Mouse (Mus musculus): Measurements from ENCODE around the gene Szt2.

- TF ChIP-seq EP300 (IDR thresholded peaks at IDR 0.05; ENCODE audit: insufficient read depth, low read depth, low read length) (no peak), CTCF (IDR thresholded peaks at IDR 0.05) (no peak)
Measured at GRCm38 (mm10) chr4:118416329-118416728, 7.3 kb upstream of the Szt2 start.
